Mouse (Mus musculus): ENCODE measurements at regions not wholly inside any gene's neighbourhood (a gene's known extent, or its start where the extent isn't known, plus 50 kb on each side); places are given as distances from the start of the nearest gene placed in this dataset.

DNA sequence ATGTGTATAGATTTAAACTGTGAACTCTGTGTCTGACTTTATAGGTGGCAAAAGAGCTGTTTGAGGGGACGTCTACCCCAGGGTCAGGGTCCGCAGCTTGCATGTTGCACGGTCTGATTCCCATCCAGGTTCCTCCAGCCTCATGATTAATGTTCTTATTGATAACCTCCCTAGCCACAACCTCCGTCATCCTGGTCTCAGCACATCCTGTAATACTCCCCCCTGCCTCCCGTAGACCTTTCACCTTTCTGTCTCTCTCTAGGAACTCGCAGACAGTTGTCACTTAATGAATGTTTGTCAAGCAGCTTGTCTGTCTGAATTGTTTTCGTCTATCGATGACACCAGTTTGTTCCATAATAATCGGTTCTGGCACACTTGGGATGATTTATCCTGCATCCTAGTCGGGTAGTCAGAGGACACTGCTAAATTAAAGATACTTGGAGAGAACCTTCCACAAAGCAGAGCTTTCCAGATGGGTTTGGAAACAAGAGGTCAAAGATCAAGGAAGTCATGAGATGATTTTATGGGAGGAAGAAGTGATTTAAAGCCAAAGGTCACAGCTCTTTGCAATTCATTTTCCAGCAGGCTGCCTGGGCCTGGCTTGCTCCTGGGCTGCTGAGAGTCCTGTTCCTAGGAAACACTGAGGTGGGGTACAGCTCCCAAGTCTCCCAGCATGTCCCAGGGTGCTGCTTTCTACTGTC lies 435.9 kb downstream of the Prdm2 start:
- no peak overlapping the region for H3K4me3 ChIP-seq
- DNase-seq (ENCODE audit: low spot score in 2 of 2) = no peak
- no peak overlapping the region for H3K27ac ChIP-seq
- TF ChIP-seq CTCF (conservative IDR thresholded peaks at IDR 0.05) = no peak

DNA sequence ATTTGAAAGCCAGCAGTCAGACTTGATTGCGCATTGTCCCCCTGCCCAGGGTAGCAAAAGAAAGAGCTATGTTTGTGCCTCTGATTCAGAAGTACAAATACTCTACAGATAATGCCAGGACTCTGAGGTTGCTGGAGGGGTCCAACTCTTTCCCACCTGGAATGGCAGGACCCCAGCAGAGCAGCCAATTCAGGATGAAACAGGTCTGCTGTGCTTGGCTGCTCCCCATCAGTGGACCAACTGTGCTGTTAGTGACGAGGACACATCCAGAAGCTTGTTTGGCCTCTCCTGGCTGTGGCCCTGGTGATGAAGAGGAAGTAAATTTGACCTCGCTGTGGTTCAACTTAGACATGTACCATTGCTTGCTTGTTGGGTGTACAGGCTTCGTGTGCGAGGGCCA lies 437.8 kb downstream of the Prdm2 start:
- H3K27ac ChIP-seq = no peak overlapping the region
- no peak for DNase-seq (ENCODE audit: low spot score in 2 of 2)
- H3K4me3 ChIP-seq = no peak overlapping the region
- no peak for TF ChIP-seq CTCF (conservative IDR thresholded peaks at IDR 0.05)

DNA sequence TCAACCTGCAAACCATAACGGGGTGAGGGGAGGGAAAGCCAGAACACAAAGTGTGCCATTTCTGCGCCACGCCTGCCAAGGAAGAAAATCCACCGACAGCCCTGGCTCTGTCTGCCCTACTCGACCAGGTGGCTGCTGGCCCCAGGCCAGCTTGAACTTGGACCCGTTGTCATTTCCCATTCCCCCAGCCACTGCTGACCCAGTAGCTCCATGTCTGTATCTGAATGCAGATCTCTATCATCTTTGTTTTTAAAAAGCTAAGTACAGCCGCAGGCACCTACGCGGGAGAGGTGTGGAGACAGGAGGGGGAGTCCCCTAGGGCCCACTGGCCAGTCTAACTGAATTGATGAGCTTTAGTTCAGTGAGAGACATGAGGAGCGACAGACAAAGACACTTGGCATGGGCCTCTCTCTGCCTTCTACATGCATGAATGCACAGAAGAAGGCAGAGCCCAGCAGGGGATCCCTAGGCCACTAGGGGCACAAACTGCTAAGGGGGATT lies 439.1 kb downstream of the Prdm2 start:
- DNase-seq (ENCODE audit: low spot score in 2 of 2) = no peak
- 0 out of 2 replicates have a peak, but pooled peaks have one; percentile 8 for TF ChIP-seq CTCF (conservative IDR thresholded peaks at IDR 0.05)
- Histone ChIP-seq H3K27ac (no peak overlapping the region), H3K4me3 (no peak overlapping the region)

DNA sequence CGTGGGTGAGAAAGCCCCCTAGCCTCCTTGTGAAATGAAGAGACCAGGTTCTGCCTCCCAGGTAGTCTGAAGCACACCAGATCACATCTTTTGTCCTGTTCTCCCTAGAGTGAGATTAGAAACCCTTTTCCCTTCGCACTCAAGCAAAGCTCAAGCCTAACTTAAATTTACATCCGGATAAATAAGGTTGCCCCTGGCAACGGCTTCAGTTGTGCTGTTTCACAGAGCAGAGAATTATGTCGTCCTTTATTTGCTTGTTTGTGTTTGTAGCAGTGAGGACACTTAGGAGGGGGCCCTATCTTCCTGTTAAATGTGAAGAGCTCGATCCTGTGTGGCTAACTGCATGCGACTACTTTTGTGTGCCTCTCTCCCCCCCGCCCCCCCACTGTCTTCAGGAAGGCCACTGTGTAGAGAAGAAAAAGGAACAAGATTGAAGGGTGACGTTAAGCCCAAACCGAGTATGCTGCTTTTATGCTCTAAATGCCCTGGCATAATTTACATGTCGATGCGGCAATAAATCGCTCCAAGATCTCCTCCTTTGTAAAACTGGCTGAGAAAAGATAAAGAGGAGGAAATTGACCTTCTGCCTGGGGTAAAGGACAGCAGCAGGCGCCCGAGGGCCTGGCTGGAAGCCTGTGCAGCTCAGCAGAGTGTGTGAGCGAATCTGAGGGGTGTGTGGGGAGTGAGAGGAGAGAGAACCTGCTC lies 439.9 kb downstream of the Prdm2 start:
- no peak for TF ChIP-seq CTCF (conservative IDR thresholded peaks at IDR 0.05)
- no peak for DNase-seq (ENCODE audit: low spot score in 2 of 2)
- Histone ChIP-seq H3K27ac (no peak overlapping the region), H3K4me3 (no peak overlapping the region)

DNA sequence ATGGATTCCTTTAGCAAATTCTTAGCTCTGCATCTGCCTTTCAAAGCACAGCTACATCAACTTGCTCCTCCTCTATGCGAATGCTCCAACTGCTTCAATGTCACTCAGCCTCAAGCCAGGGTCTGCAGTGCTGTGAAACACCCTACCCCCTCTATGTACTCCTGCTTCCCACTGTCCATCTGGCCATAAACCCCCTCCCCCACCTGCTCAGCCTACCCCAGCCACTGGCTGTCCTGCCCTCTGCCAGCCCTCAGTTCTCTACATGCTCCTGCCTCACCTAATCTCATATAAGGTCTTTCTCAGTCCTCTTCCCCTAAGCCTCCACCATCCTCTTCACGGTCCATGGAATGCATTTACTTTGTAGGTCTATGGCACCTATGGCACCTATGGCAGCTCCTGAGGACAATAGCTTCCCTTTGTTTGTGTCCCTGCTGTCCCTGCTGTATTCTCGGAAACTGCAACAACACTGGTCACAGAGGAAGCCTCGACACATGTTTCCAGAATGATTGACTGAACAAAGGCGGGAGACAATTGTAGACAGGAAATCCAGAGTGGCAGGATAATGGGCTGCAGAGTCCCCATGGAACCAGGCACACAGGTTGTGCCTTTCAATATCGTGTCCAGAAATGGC lies 441.2 kb downstream of the Prdm2 start:
- no peak overlapping the region for H3K4me3 ChIP-seq
- TF ChIP-seq CTCF (conservative IDR thresholded peaks at IDR 0.05) = no peak
- DNase-seq (ENCODE audit: low spot score in 2 of 2) = no peak
- H3K27ac ChIP-seq = no peak overlapping the region

DNA sequence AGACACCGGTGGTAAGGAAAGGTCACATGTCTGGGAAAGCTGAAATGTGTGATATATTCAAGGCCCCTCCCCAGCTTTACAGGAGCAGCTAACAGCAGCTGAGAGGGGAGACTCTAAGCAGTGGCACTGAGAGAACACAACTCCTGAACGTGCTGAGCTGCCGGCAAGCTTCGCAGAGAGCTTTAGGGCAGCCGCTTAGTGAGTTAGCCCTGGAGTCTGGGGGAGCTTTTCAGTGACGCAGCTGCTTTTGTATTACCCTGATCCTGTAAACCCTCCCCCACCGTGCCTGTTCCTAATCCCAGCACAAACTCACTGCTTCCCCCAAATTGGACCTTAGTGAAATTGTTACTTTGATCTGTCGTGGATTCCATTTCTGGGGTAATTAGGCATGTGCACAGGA lies 442.6 kb downstream of the Prdm2 start:
- no peak for DNase-seq (ENCODE audit: low spot score in 2 of 2)
- H3K4me3 ChIP-seq = no peak overlapping the region
- no peak for TF ChIP-seq CTCF (conservative IDR thresholded peaks at IDR 0.05)
- H3K27ac ChIP-seq = no peak overlapping the region

DNA sequence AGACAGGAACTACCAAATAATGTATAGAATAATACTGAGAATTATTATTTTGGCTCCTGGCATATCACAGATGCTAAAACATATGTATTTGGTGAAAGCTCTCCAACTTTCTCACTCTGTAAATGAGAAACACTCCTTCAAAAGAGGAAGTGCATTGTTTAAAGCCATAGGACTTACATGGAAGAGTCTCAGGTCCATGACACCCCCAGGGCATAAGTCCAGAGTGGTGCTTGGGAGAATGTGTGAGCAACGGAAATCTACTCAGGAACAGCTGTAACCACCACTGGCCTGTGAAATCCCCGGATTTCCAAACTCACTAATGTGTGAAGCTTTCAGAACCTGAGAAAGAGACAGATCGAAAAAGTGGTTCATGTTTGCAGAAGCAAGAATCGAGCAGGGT lies 445.1 kb downstream of the Prdm2 start:
- H3K27ac ChIP-seq = no peak overlapping the region
- DNase-seq (ENCODE audit: low spot score in 2 of 2) = no peak
- no peak for TF ChIP-seq CTCF (conservative IDR thresholded peaks at IDR 0.05)

DNA sequence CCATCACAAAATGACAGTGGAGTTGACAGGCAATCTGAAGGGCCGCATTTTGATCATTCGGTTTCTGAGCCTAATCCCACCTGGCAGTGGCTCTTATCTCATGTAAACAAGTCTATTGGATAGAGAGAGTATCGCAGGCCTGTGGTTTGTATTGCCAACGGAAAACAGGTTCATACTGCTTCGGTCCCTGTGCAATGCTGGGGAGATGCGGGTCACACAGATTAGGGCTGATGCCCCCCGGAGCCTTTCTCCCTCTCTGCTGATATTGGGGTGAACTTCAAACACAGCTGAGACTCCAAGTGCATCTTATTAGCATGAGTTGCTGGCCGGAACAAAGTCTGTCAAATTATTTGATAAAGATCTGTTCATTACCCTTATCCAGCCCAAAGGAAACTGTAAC lies 451.2 kb downstream of the Prdm2 start:
- no peak for TF ChIP-seq CTCF (conservative IDR thresholded peaks at IDR 0.05)
- Histone ChIP-seq H3K27ac (no peak overlapping the region), H3K4me3 (no peak overlapping the region)
- DNase-seq (ENCODE audit: low spot score in 2 of 2) = no peak

More for the DNA sequence above, 445.1 kb downstream of the Prdm2 start:
- no peak overlapping the region for H3K4me3 ChIP-seq

DNA sequence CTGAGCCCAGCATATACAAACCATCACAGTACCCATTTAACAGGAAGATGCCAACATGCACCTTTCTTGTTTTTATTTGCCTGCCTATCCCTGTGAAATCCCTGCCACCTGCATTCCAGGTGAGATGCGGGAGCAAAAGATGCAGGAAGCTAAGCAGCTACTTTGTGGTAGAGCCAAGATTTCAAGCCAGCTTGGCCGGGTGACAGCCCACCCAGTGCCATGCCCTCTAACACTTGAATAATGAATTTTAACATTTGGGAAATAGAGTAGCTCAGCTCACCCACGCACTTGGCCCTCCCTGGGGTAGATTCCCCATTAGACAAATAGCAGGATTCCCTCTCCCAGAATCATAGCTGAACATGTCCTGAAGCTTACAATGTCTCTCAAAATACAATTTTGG lies 454.7 kb downstream of the Prdm2 start:
- no peak for DNase-seq (ENCODE audit: low spot score in 2 of 2)
- Histone ChIP-seq H3K4me3 (no peak overlapping the region), H3K27ac (no peak overlapping the region)
- no peak for TF ChIP-seq CTCF (conservative IDR thresholded peaks at IDR 0.05)

DNA sequence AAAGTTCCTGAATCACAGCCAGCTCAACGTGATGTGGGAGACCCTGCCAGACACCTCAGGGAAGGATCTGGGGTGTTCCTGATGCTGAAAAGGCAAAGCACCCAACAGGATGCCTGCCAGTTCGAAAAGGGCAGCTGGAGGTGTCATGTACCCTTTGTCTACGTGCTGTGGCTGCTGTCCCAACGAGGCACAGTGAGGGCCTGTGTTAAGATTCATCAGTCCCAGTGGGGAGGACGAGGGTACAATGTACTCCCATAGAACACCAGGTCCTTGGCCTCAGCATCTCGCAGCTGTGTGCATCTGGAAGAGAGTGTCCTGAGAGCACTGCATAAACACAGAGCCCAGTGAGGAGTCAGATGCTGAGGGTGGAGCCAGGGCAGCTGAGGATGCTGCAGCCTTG lies 456.5 kb downstream of the Prdm2 start:
- Histone ChIP-seq H3K27ac (0 out of 2 replicates have a peak overlapping the region, but pooled peaks have one; percentile 51), H3K4me3 (no peak overlapping the region)
- DNase-seq (ENCODE audit: low spot score in 2 of 2) = peak in 1 of 2 experiments; percentile 28
- no peak for TF ChIP-seq CTCF (conservative IDR thresholded peaks at IDR 0.05)

DNA sequence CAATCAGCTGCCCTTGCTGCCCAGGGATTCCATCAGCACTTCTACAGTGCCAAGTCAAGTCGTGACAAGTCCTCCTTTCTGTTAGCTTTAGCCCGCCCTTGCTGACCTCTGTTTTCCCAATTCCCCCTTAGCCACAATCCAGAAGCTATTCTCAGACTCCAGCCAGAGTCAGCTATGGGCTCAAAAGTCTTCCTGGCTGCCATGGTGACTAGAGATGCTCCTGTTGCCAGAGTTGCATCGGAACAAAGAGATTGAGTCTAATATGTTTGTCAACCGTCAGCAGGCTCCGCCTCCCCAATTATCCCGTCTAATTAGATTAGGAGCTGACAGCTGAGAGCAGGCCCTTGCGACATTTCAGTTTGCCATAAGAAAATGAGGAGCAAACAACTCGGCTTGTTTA lies 462.9 kb downstream of the Prdm2 start:
- DNase-seq (ENCODE audit: low spot score in 2 of 2) = no peak
- no peak for TF ChIP-seq CTCF (conservative IDR thresholded peaks at IDR 0.05)
- Histone ChIP-seq H3K27ac (no peak overlapping the region), H3K4me3 (no peak overlapping the region)

DNA sequence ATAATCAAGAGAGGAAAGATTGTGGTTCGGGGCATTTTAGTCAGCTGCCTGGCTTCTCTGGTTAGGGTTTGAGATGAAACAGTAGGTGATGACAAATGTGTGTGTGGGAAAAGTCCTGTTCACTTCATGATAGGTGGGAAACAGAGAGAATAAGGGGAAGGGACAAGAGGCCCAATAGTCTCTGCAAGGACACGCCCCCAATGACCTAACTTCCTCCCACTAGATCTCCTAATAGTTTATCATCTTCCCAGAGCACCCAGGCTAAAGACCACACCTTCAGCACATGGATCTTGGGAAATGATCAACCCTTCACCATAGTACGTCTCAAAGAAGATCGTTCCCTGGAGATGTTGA lies 484.3 kb upstream of the Kazn start:
- no peak overlapping the region for H3K4me3 ChIP-seq
- no peak for DNase-seq (ENCODE audit: low spot score in 2 of 2)
- H3K27ac ChIP-seq = no peak overlapping the region
- TF ChIP-seq CTCF (conservative IDR thresholded peaks at IDR 0.05) = no peak

DNA sequence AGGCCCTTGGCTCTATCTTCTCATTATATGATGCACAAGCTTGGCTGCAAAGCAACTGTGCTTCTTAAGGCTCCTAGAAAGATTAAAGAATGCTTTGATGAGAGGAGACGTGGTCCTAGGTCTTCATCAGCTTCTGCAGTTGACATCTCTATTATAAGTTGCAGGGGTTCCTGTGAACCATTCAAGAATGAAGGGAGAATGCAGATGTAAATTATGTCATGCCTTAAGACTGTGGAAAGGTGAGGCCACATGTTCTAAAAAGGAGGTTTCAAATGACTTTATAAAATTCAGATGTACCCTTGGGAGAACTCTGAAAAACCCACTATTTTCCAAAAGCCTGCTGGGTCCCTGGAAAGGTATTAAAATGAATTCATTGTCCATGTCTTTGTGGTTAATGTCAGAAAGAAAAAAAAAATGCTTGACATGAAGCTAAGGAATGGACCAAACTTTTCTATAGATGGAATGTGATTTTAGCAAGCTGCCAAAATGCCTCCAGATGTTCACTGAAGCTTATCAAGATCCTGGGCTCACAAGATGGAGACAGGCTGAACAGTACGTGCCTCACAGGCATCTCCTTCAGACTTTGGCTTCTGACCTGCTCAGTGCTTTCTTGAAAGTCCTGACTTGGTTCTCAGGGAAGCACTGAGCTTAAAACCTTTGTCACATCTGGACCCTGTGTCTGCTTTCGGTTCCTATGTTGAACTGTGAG lies 483.8 kb upstream of the Kazn start:
- no peak overlapping the region for H3K4me3 ChIP-seq
- no peak overlapping the region for H3K27ac ChIP-seq
- no peak for DNase-seq (ENCODE audit: low spot score in 2 of 2)
- TF ChIP-seq CTCF (conservative IDR thresholded peaks at IDR 0.05) = no peak
